Mouse (Mus musculus) brain, embryonic 18.5 days (tissue): ENCODE results near the gene 4930470P17Rik.

Experiments used
- DNase-seq: peaks from one replicate; pipeline ENCODE4 v3.0.0-alpha.2; 2012; ENCODE audit warnings: low read depth, low spot score

The 4930470P17Rik gene

GRCm38 (mm10) chr2:170578588-170578987 lies 23.2 kb downstream of the 4930470P17Rik start:
- DNase-seq: no peak

GRCm38 (mm10) chr2:170577502-170577901 lies 24.3 kb downstream of the 4930470P17Rik start:
- no peak for DNase-seq

GRCm38 (mm10) chr2:170576077-170576476 lies 25.7 kb downstream of the 4930470P17Rik start:
- no peak for DNase-seq

- DNase-seq: no peak
These were observed 36.8 kb downstream of the 4930470P17Rik start for GRCm38 (mm10) chr2:170564995-170565394.

GRCm38 (mm10) chr2:170563956-170564855 lies 37.6 kb downstream of the 4930470P17Rik start:
- no peak for DNase-seq

- no peak for DNase-seq
These were observed 49.7 kb downstream of the 4930470P17Rik start for GRCm38 (mm10) chr2:170552088-170552487.

- DNase-seq: peak; percentile 84
These were observed 51.6 kb downstream of the 4930470P17Rik start for GRCm38 (mm10) chr2:170550240-170550639.

- DNase-seq: no peak
These were observed 52.7 kb downstream of the 4930470P17Rik start for GRCm38 (mm10) chr2:170549146-170549545.

GRCm38 (mm10) chr2:170548046-170548445 lies 53.8 kb downstream of the 4930470P17Rik start:
- DNase-seq: no peak

- DNase-seq: no peak
These were observed 54.3 kb downstream of the 4930470P17Rik start for GRCm38 (mm10) chr2:170547526-170547925.

- no peak for DNase-seq
These were observed 56.1 kb downstream of the 4930470P17Rik start for GRCm38 (mm10) chr2:170545745-170546144.

- DNase-seq: no peak
These were observed 56.9 kb downstream of the 4930470P17Rik start for GRCm38 (mm10) chr2:170544950-170545349.

GRCm38 (mm10) chr2:170544159-170544558 lies 57.7 kb downstream of the 4930470P17Rik start:
- DNase-seq: no peak

GRCm38 (mm10) chr2:170543625-170544024 lies 58.2 kb downstream of the 4930470P17Rik start:
- DNase-seq: no peak

- no peak for DNase-seq
These were observed 62.6 kb downstream of the 4930470P17Rik start for GRCm38 (mm10) chr2:170539211-170539610.

GRCm38 (mm10) chr2:170535841-170536240 lies 66.0 kb downstream of the 4930470P17Rik start:
- no peak for DNase-seq

GRCm38 (mm10) chr2:170534803-170535174 lies 67.0 kb downstream of the 4930470P17Rik start:
- DNase-seq: no peak

GRCm38 (mm10) chr2:170534116-170534802 lies 67.6 kb downstream of the 4930470P17Rik start:
- DNase-seq: no peak

- no peak for DNase-seq
These were observed 71.6 kb downstream of the 4930470P17Rik start for GRCm38 (mm10) chr2:170530256-170530655.

- no peak for DNase-seq
These were observed 72.1 kb downstream of the 4930470P17Rik start for GRCm38 (mm10) chr2:170529766-170530165.
